Mouse (Mus musculus): ENCODE results near the gene Slc17a4.

- no peak for TF ChIP-seq CTCF (IDR thresholded peaks at IDR 0.05; ENCODE audit: borderline replicate concordance, extremely low read depth, insufficient read depth, insufficient read length)
- no peak for TF ChIP-seq POLR2A (IDR thresholded peaks at IDR 0.05; ENCODE audit: borderline replicate concordance, extremely low read depth, insufficient read depth, insufficient read length, poor library complexity, severe bottlenecking)
Measured at GRCm38 (mm10) chr13:23867405-23867804, 47.4 kb downstream of the Slc17a4 start, which contains the start of gene Slc17a1.

All from brain, embryonic 14.5 days (tissue).